ENCODE assay signal across 11 mouse cellular contexts in genomic region chr7:44957183-44957835, GRCm38 (mm10). TPM values are rescaled to one million over a fixed set of nuclear protein-coding genes. Genes with fewer than 3 reads are reported as not detected.
A peak's percentile ranks its signal among the peaks of the same experiment; 100 is the strongest.
DNase-seq lines count a peak whose midpoint lies in the region; ATAC-seq and TF ChIP-seq lines count a peak whose summit lies in the region.
"Had no signal": no experiment of that assay in that cellular context is flagged by ENCODE, and none has a peak within 500 bp of the region (broad histone marks: within the 10 kb centered on the region; RNA-seq: fewer than 3 reads in every experiment).

No protein-coding gene starts in this region.

- 63% methylated on average over 20 of the region's 20 CpGs for WGBS in heart, adult 2 months
- WGBS in heart, embryonic 11.5 days (ENCODE audit: insufficient replicate concordance) = 67% methylated on average over 20 of the region's 20 CpGs

- H3K9me3 ChIP-seq in heart, embryonic 11.5 days (replicated peaks; ENCODE audit: control insufficient read depth, low read length) = no peaks in the 10 kb centered on the region
- H3K9me3 ChIP-seq: intestine, embryonic 15.5 days had no signal

- TF ChIP-seq POLR2A in heart, adult 2 months (IDR thresholded peaks at IDR 0.05; ENCODE audit: insufficient read depth, low read depth, low read length) = no peak

- H3K79me2 ChIP-seq in heart, adult 2 months (replicated peaks; ENCODE audit: control insufficient read depth, insufficient read depth, low read length) = no peaks in the 10 kb centered on the region

- H3K27me3 ChIP-seq in heart, adult 2 months (ENCODE audit: control insufficient read depth, insufficient read depth, low read length) = no peaks in the 10 kb centered on the region
- H3K27me3 ChIP-seq in heart, embryonic 11.5 days (ENCODE audit: control insufficient read depth, insufficient read depth, low read length) = no peaks in the 10 kb centered on the region
- H3K27me3 ChIP-seq: intestine, embryonic 15.5 days had no signal

- DNase-seq in heart, adult 2 months = peak; percentile 71 to 80
- peak; percentile 28 to 29 for DNase-seq in right cerebral cortex, postnatal 10 days (ENCODE audit: low spot score in 2 of 2)
- no peak for DNase-seq in right cerebral cortex, postnatal 25 days
- DNase-seq in heart, postnatal 36 days = peak; percentile 64 to 66
- DNase-seq in urinary bladder, postnatal 36 days (ENCODE audit: low spot score in 2 of 2) = peak; percentile 49 to 77
- no peak for DNase-seq in left cerebral cortex, adult 9 months (ENCODE audit: low spot score in 2 of 2)
- no peak for DNase-seq in B cell, adult 2 months
- DNase-seq: left cerebral cortex, postnatal 4 days had no signal

- TF ChIP-seq CTCF in heart, adult 2 months (IDR thresholded peaks at IDR 0.05) = no peak

- no peak for ATAC-seq in heart, embryonic 11.5 days (replicated peaks; ENCODE audit: insufficient number of reproducible peaks, low FRiP score, low TSS enrichment)
- ATAC-seq: intestine, embryonic 15.5 days had no signal

- H3K27ac ChIP-seq in heart, adult 2 months = peak overlapping the region; percentile 36; the same call in 1 of the 2 replicates
- H3K27ac ChIP-seq in heart, embryonic 11.5 days (ENCODE audit: low read depth, low read length) = no peak overlapping the region
- H3K27ac ChIP-seq: intestine, embryonic 15.5 days had no signal

- H3K36me3 ChIP-seq in heart, adult 2 months (ENCODE audit: control insufficient read depth, insufficient read depth, low read length) = no peaks in the 10 kb centered on the region
- peaks cover 7% of the 10 kb centered on the region; the same call in 1 of the 2 replicates for H3K36me3 ChIP-seq in heart, embryonic 11.5 days (ENCODE audit: control insufficient read depth, insufficient read depth, low read length)
- H3K36me3 ChIP-seq: intestine, embryonic 15.5 days had no signal

- H3K4me3 ChIP-seq in heart, adult 2 months = no peak overlapping the region
- no peak overlapping the region for H3K4me3 ChIP-seq in heart, embryonic 11.5 days (ENCODE audit: low read depth, low read length)
- H3K4me3 ChIP-seq: intestine, embryonic 15.5 days had no signal

- H3K4me1 ChIP-seq in heart, adult 2 months (ENCODE audit: control insufficient read depth, insufficient read depth, low read length) = peaks cover 1% of the 10 kb centered on the region
- 0 out of 2 replicates have a peak, but pooled peaks cover under 1% of the 10 kb centered on the region for H3K4me1 ChIP-seq in heart, embryonic 11.5 days (ENCODE audit: control insufficient read depth, insufficient read depth, low read length)

- intact Hi-C loops in heart, adult 2 months (cut with DNase I) = loop anchor here (5.0 kb wide), 2 partner anchors 35 to 230 kb away; no protein-coding TSS in a partner anchor
- intact Hi-C loops in heart, postnatal 36 days (cut with DNase I) = loop anchor here (5.0 kb wide), 1 partner anchor 235 kb away; no protein-coding TSS in a partner anchor

- no peak overlapping the region for H3K4me2 ChIP-seq in heart, embryonic 11.5 days
- H3K4me2 ChIP-seq: intestine, embryonic 15.5 days had no signal

- no peak overlapping the region for H3K9ac ChIP-seq in heart, adult 2 months (ENCODE audit: low read depth, low read length)
- no peak overlapping the region for H3K9ac ChIP-seq in heart, embryonic 11.5 days (ENCODE audit: low read depth, low read length)
- H3K9ac ChIP-seq: intestine, embryonic 15.5 days had no signal

- TF ChIP-seq EP300 in heart, adult 2 months (IDR thresholded peaks at IDR 0.05; ENCODE audit: insufficient read depth, low read depth, low read length) = no peak

RNA-seq across cellular contexts. Expression of gene Tsks, which starts 14.3 kb away (rescaled TPM):
- not detected for total RNA-seq in heart, adult 2 months (2021)
- 0.26 and 1.5 TPM in 2 replicates for polyA plus RNA-seq in heart, adult 2 months (2012; rRNA removed)
- polyA plus RNA-seq in heart, embryonic 11.5 days (2014; fragmentation: Nextera tagmentation; extraction: Ambion mirVana) = not detected in 2 replicates
- not detected for total RNA-seq in heart, postnatal 36 days (2021)
- total RNA-seq: left cerebral cortex, postnatal 4 days; MEL had no signal

RNA-seq across cellular contexts. Expression of gene Cpt1c, which starts 17.3 kb away (rescaled TPM):
- total RNA-seq in heart, adult 2 months (2021) = 1 to 10 TPM; 1.5 to 2.1 TPM
- polyA plus RNA-seq in heart, adult 2 months (2012; rRNA removed) = 8.4 and 9.7 TPM in 2 replicates
- 10.0 and 10.5 TPM in 2 replicates for polyA plus RNA-seq in heart, embryonic 11.5 days (2014; fragmentation: Nextera tagmentation; extraction: Ambion mirVana)
- total RNA-seq in heart, postnatal 36 days (2021) = 1 to 10 TPM; 1.4 to 2.1 TPM

RNA-seq across cellular contexts. Expression of gene Ap2a1, which starts 28.0 kb away (rescaled TPM):
- 10 to 100 TPM; 63.3 to 67.6 TPM for total RNA-seq in heart, adult 2 months (2021)
- 56.1 and 68.1 TPM in 2 replicates for polyA plus RNA-seq in heart, adult 2 months (2012; rRNA removed)
- 69.1 and 77.3 TPM in 2 replicates for polyA plus RNA-seq in heart, embryonic 11.5 days (2014; fragmentation: Nextera tagmentation; extraction: Ambion mirVana)
- total RNA-seq in heart, postnatal 36 days (2021) = 10 to 100 TPM; 69.8 to 72.0 TPM

RNA-seq across cellular contexts. Expression of gene Prmt1, which starts 29.1 kb away (rescaled TPM):
- 10 to 100 TPM; 85.4 to 98.0 TPM for total RNA-seq in heart, adult 2 months (2021)
- polyA plus RNA-seq in heart, adult 2 months (2012; rRNA removed) = 96.7 and 139 TPM in 2 replicates
- polyA plus RNA-seq in heart, embryonic 11.5 days (2014; fragmentation: Nextera tagmentation; extraction: Ambion mirVana) = 179 and 194 TPM in 2 replicates
- 100 to 1,000 TPM; 104 to 107 TPM for total RNA-seq in heart, postnatal 36 days (2021)

RNA-seq across cellular contexts. Expression of gene Irf3, which starts 40.1 kb away (rescaled TPM):
- 10 to 100 TPM; 24.4 to 26.0 TPM for total RNA-seq in heart, adult 2 months (2021)
- polyA plus RNA-seq in heart, adult 2 months (2012; rRNA removed) = 55.6 and 62.6 TPM in 2 replicates
- 57.3 and 61.4 TPM in 2 replicates for polyA plus RNA-seq in heart, embryonic 11.5 days (2014; fragmentation: Nextera tagmentation; extraction: Ambion mirVana)
- 10 to 100 TPM; 27.3 to 31.7 TPM for total RNA-seq in heart, postnatal 36 days (2021)

Comparison
In these comparisons a context has a peak if more than half of its experiments do, and no peak if none do; other contexts are left out.
1. DNase-seq: peak in heart, adult 2 months (2 of 2), right cerebral cortex, postnatal 10 days (2 of 2), heart, postnatal 36 days (2 of 2) and urinary bladder, postnatal 36 days (2 of 2); none in right cerebral cortex, postnatal 25 days (single experiment), left cerebral cortex, adult 9 months (0 of 2) and B cell, adult 2 months (0 of 2).